Mouse (Mus musculus) left cerebral cortex, adult 11 months (tissue): ENCODE results near the gene Auh.

Experiments
- DNase-seq: peaks from one replicate; pipeline ENCODE4 v3.0.0; 2022; ENCODE audit warnings: low spot score

The Auh gene

DNA sequence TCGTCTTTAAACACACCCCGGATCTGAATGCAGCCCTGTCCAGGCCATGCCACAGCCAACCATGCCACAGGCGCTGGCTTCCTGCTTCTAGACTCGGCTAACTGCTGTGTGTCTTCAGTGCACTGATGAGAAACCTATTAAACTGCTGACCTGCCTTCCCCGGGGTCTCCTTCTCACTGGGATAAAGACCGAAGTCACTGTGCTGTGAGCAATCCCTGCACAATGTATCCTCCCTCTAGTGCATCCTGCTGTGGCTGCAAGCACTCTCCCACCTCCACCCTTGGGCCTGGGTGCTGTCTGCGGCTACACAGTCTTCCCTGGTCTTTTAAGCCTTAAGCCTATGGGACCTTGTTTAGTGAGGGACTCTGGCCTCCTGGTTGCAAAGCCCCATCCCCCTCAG is 50.7 kb downstream of the Auh start:
- DNase-seq: no peak

- DNase-seq: no peak
Measured at GRCm38 (mm10) chr13:52875541-52876325, 53.7 kb downstream of the Auh start.

GRCm38 (mm10) chr13:52875089-52875488 is 54.4 kb downstream of the Auh start:
- DNase-seq: no peak

DNA sequence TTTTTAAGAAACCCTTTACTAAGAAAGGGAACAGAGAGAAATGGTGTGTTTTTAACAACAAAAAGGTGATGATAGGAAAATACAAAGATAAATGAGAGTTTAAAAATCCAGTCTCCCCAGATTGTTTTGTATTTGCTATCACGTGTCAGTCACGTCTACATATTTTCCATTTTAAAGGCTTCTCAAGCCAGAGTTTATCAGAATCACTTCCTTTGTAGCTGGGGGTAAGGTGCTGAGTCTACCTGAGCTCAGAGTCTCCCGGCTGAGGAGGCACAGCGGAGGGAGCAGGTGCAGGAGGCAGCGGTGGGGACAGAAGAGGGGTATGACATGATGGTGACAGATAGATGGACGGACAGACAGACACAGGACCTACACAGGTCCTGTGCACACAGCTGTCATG is 55.1 kb downstream of the Auh start:
- no peak for DNase-seq

DNA sequence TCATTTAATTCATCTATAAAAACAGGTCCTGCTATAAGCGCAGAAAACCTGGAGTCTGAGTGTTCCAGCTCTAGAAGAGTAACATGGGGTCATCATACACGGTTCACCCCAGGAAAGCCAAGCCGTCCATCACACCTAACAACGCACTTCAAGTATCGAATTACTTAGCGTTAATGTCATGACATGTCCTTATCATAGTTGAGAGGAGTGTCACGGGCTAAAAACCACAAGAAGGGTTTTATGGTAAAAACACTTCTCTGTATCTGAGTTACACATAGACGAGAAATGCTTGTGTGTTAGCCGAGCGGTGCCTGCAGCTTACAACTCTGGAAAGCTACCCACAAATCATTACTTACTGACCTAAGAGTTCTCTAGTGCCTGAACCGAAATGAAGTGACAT is 55.6 kb downstream of the Auh start:
- no peak for DNase-seq

- no peak for DNase-seq
Measured at GRCm38 (mm10) chr13:52866005-52866792, 63.3 kb downstream of the Auh start.

DNA sequence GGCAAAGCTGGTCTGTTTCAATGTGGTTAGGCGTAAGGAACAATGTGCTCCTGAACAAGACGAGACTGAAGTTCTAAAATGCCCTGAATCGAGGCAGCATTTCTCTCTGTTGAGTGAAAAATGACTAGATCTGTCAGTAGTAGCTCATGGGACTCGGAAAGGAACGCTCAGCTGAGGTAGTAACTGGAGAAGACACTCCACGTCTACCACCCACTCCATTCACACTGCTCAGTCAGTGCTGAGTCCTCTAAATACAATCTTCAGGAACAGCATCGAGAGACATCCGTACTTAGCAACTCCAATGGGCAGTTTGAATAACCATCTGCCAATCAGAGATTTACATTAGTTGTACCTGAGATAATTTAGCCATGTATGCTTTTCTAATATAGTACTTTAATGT is 66.0 kb downstream of the Auh start:
- DNase-seq: no peak

GRCm38 (mm10) chr13:52860006-52860685 is 69.3 kb downstream of the Auh start:
- DNase-seq: no peak

- DNase-seq: no peak
Measured at GRCm38 (mm10) chr13:52859065-52859820, 70.2 kb downstream of the Auh start.

DNA sequence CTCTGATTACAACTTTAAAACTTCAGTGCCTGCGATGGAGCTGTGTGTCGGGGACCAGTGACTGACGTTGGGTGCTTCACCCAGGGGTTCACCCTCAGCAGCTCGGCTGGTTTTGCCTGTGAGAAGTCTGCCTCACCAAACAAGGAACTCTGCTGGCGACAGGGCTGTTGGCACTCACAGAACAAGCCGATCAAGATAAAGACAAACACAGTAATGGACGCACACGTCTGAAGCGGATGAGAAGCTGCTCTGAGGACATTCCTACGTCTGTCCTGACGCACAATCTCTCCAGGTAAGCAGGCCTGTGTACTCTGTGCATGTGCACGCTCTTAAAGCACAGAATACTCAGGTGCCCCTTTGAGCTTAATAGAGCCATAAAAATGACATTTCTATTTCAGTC is 71.1 kb downstream of the Auh start:
- DNase-seq: no peak

DNA sequence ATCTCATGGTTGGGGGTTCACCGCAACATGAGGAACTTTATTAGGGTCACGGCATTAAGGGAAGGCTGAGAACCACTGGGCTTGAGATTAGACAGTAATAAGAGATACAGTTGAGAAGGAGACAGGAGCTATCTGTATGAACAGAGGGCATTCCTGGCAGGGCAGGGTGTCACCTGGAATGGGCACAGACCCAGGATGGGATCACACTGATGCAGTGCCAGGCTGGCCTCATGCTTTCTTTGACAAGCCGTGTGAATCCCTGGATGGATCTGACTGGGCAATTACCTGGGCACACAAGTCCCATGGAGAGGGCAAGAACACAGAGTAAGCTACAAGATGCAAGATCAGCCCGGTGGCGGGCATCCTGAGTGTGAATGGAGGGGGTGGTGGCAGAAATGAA is 71.7 kb downstream of the Auh start:
- DNase-seq: no peak

- no peak for DNase-seq
Measured at GRCm38 (mm10) chr13:52853536-52853935, 75.9 kb downstream of the Auh start.

- DNase-seq: no peak
Measured at GRCm38 (mm10) chr13:52851886-52852285, 77.6 kb downstream of the Auh start.

- no peak for DNase-seq
Measured at GRCm38 (mm10) chr13:52850024-52850723, 79.3 kb downstream of the Auh start.

- no peak for DNase-seq
Measured at GRCm38 (mm10) chr13:52849394-52849801, 80.1 kb downstream of the Auh start.

- no peak for DNase-seq
Measured at GRCm38 (mm10) chr13:52847481-52847880, 82.0 kb downstream of the Auh start.

- no peak for DNase-seq
Measured at GRCm38 (mm10) chr13:52847071-52847470, 82.4 kb downstream of the Auh start.

DNA sequence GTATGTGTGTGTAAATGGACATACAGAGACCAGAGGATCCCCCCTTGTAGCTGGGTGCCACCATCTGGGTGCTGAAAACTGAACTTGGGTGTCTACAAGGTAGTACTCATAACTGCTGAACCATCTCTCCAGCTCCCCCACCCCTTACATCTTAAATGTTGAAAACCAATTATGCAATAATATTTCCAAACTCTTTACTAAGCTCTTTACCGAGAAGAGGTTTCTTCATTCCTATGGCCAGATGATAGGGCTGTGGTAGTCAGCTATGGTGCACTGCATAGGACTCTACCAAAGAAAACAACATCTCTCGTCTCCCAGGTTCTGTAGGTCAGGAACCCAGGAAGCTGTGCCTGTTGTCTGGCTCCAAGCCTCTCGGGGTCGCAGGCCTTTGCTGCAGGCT is 83.9 kb downstream of the Auh start:
- no peak for DNase-seq

GRCm38 (mm10) chr13:52843536-52844178 is 85.8 kb downstream of the Auh start:
- no peak for DNase-seq

- DNase-seq: no peak
Measured at GRCm38 (mm10) chr13:52836231-52836630, 93.2 kb downstream of the Auh start.

GRCm38 (mm10) chr13:52834591-52834990 is 94.9 kb downstream of the Auh start:
- DNase-seq: no peak
